Mouse (Mus musculus) liver, embryonic 14.5 days (tissue): ENCODE data around the gene Calr4.

Experiments
- CTCF ChIP-seq: IDR thresholded peaks from 2 replicates; pipeline ENCODE4 v1.5.1; 2016; ENCODE audit warnings: antibody characterized with exemption, low read depth, control low read depth
- EP300 ChIP-seq: IDR thresholded peaks from 2 replicates; pipeline ENCODE4 v1.6.1; 2016; ENCODE audit warnings: antibody characterized with exemption, low read depth

DNA sequence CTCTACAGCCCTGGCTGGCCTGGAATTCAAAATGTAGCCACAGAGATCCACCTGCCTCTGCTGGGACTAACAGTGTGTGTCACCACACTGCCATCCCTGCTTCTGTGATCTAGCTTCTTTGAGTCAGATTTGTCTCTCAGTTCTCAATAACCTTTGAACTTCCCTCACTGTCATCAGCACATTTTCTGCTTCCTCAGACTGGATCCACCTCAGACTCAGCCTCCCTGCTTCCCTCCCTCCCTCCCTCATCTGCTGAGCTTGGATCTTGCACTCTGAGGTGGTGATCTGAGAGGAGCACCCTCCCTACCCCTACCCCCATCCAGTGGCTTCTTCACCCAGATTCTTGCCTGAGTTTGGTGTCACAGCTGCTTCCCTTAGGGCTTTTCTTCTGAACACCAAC is 23.4 kb downstream of the Calr4 start:
- no peak for TF ChIP-seq EP300
- TF ChIP-seq CTCF: no peak
